Mouse (Mus musculus) myocyte (in vitro differentiated cells): Measurements from ENCODE around the gene Armc9. TPM values are rescaled to one million over a fixed set of nuclear protein-coding genes. Genes with fewer than 3 reads are reported as not detected.

Experiments
- H3K27me3 ChIP-seq: one replicate; pipeline ENCODE4 v1.6.1; 2011; ENCODE audit not compliant: control insufficient read depth, insufficient read depth, insufficient read length
- H3K36me3 ChIP-seq: one replicate; pipeline ENCODE4 v1.6.1; 2011; ENCODE audit not compliant: control insufficient read depth, insufficient read depth
- H3K4me2 ChIP-seq: one replicate; pipeline ENCODE4 v1.6.1; 2011; ENCODE audit warnings: low read depth, control low read depth
- H3K4me3 ChIP-seq: one replicate; pipeline ENCODE4 v1.5.1; 2011; ENCODE audit warnings: mild to moderate bottlenecking, control low read depth, moderate library complexity
- H3K79me2 ChIP-seq: one replicate; pipeline ENCODE4 v1.6.1; 2011; ENCODE audit not compliant: control insufficient read depth, insufficient read depth
- H3ac ChIP-seq: one replicate; pipeline ENCODE4 v1.6.1; 2011; ENCODE audit not compliant: control insufficient read depth, insufficient read length
- CEBPB ChIP-seq: IDR thresholded peaks from 2 replicates; pipeline ENCODE4 v1.6.1; 2011; ENCODE audit warnings: mild to moderate bottlenecking, moderate library complexity; ENCODE audit not compliant: poor library complexity, insufficient read depth, severe bottlenecking
- E2F4 ChIP-seq: IDR thresholded peaks from one replicate; pipeline ENCODE4 v1.6.1; 2011; ENCODE audit warnings: mild to moderate bottlenecking, control low read depth, moderate library complexity; ENCODE audit not compliant: insufficient read depth
- MAX ChIP-seq: IDR thresholded peaks from one replicate; pipeline ENCODE4 v1.6.1; 2011; ENCODE audit warnings: low read depth, mild to moderate bottlenecking, control low read depth
- MYOD1 ChIP-seq, 3 experiments: IDR thresholded peaks; one replicate each; pipeline ENCODE4 v1.6.1; 2011; ENCODE audit warnings: control low read depth in 2 of 3, low read depth in 2 of 3, mild to moderate bottlenecking in 2 of 3, moderate library complexity in 1 of 3; ENCODE audit not compliant: insufficient read length in 2 of 3, control insufficient read depth in 1 of 3
- MYOG ChIP-seq, 3 experiments: IDR thresholded peaks; one replicate each; pipeline ENCODE4 v1.6.1; 2011; ENCODE audit warnings: control low read depth in 2 of 3, low read depth in 2 of 3, mild to moderate bottlenecking in 2 of 3; ENCODE audit not compliant: insufficient read length in 2 of 3, control insufficient read depth in 1 of 3, insufficient read depth in 1 of 3
- POLR2A ChIP-seq: IDR thresholded peaks from one replicate; pipeline ENCODE4 v1.6.1; 2011; ENCODE audit warnings: low read depth, mild to moderate bottlenecking, control low read depth, moderate library complexity; ENCODE audit not compliant: insufficient read length
- POLR2AphosphoS2 ChIP-seq: IDR thresholded peaks from one replicate; pipeline ENCODE4 v1.6.1; 2011; ENCODE audit warnings: low read depth, control low read depth; ENCODE audit not compliant: insufficient read length
- REST ChIP-seq: IDR thresholded peaks from one replicate; pipeline ENCODE4 v1.6.1; 2011; ENCODE audit warnings: mild to moderate bottlenecking, control low read depth, moderate library complexity; ENCODE audit not compliant: insufficient read depth, insufficient read length
- SRF ChIP-seq: IDR thresholded peaks from one replicate; pipeline ENCODE4 v1.6.1; 2011; ENCODE audit warnings: low read depth; ENCODE audit not compliant: control insufficient read depth, insufficient read length
- TCF12 ChIP-seq: IDR thresholded peaks from one replicate; pipeline ENCODE4 v1.6.1; 2011; ENCODE audit warnings: mild to moderate bottlenecking, control low read depth; ENCODE audit not compliant: poor library complexity, insufficient read depth, severe bottlenecking
- TCF3 ChIP-seq: IDR thresholded peaks from one replicate; pipeline ENCODE4 v1.6.1; 2011; ENCODE audit warnings: low read depth, control low read depth; ENCODE audit not compliant: insufficient read length
- USF1 ChIP-seq: IDR thresholded peaks from one replicate; pipeline ENCODE4 v1.6.1; 2011; ENCODE audit warnings: low read depth, mild to moderate bottlenecking, control low read depth, moderate library complexity
- polyA plus RNA-seq: library from polyadenylated mRNA; unstranded; fragments of >200 nt; fragmentation: generic; extraction: Trizol; gene quantifications from one replicate; pipeline ENCODE4 v1.2.1, GENCODE M21; 2012; ENCODE audit warnings: missing spikeins

Armc9 gene
- polyA plus RNA-seq, 1 experiment, result 6.4 TPM

- TF ChIP-seq TCF12 (no peak), MAX (no peak), E2F4 (no peak), POLR2A (no peak), REST (no peak), MYOG (IDR thresholded peaks at IDR 0.05; ENCODE audit: control insufficient read depth in 1 of 3, insufficient read depth in 1 of 3, insufficient read length in 2 of 3, low read depth in 2 of 3) (no peak), MYOD1 (IDR thresholded peaks at IDR 0.05; ENCODE audit: control insufficient read depth in 1 of 3, insufficient read length in 2 of 3, low read depth in 2 of 3) (no peak), SRF (no peak)
- no peak overlapping the region for H3K4me3 ChIP-seq
Observed at GRCm38 (mm10) chr1:86182004-86182709, 27.6 kb downstream of the Armc9 start.

GRCm38 (mm10) chr1:86183577-86184263 lies 29.1 kb downstream of the Armc9 start:
- no peak for TF ChIP-seq USF1
- TF ChIP-seq POLR2A, result no peak
- TF ChIP-seq TCF12, result no peak
- no peak for TF ChIP-seq MAX
- no peak for TF ChIP-seq CEBPB
- TF ChIP-seq E2F4, result no peak
- no peak for TF ChIP-seq MYOD1 (IDR thresholded peaks at IDR 0.05; ENCODE audit: control insufficient read depth in 1 of 3, insufficient read length in 2 of 3, low read depth in 2 of 3)
- no peak for TF ChIP-seq REST
- no peak for TF ChIP-seq MYOG (IDR thresholded peaks at IDR 0.05; ENCODE audit: control insufficient read depth in 1 of 3, insufficient read depth in 1 of 3, insufficient read length in 2 of 3, low read depth in 2 of 3)
- no peak for TF ChIP-seq TCF3
- TF ChIP-seq SRF, result no peak
- no peak for TF ChIP-seq POLR2AphosphoS2
- Histone ChIP-seq H3K4me3 (no peak overlapping the region), H3K4me2 (no peak overlapping the region), H3K36me3 (no peaks in the 10 kb centered on the region), H3K79me2 (no peaks in the 10 kb centered on the region), H3ac (no peak overlapping the region), H3K27me3 (no peaks in the 10 kb centered on the region)

More at GRCm38 (mm10) chr1:86182004-86182709, 27.6 kb downstream of the Armc9 start:
- Histone ChIP-seq H3K79me2 (no peaks in the 10 kb centered on the region), H3ac (no peak overlapping the region), H3K4me2 (no peak overlapping the region), H3K36me3 (peaks cover 1% of the 10 kb centered on the region), H3K27me3 (no peaks in the 10 kb centered on the region)

- TF ChIP-seq TCF12 (no peak), SRF (no peak), E2F4 (no peak), CEBPB (no peak), REST (no peak), POLR2AphosphoS2 (no peak), MYOG (IDR thresholded peaks at IDR 0.05; ENCODE audit: control insufficient read depth in 1 of 3, insufficient read depth in 1 of 3, insufficient read length in 2 of 3, low read depth in 2 of 3) (no peak), USF1 (no peak), TCF3 (no peak), MYOD1 (IDR thresholded peaks at IDR 0.05; ENCODE audit: control insufficient read depth in 1 of 3, insufficient read length in 2 of 3, low read depth in 2 of 3) (no peak), POLR2A (no peak), MAX (no peak)
- Histone ChIP-seq H3K36me3 (no peaks in the 10 kb centered on the region), H3K27me3 (no peaks in the 10 kb centered on the region), H3K79me2 (no peaks in the 10 kb centered on the region), H3K4me2 (no peak overlapping the region), H3ac (no peak overlapping the region), H3K4me3 (no peak overlapping the region)
Observed at GRCm38 (mm10) chr1:86186762-86187161, 32.2 kb downstream of the Armc9 start.

- Histone ChIP-seq H3K79me2 (no peaks in the 10 kb centered on the region), H3K4me2 (no peak overlapping the region), H3ac (no peak overlapping the region), H3K4me3 (no peak overlapping the region), H3K36me3 (no peaks in the 10 kb centered on the region), H3K27me3 (no peaks in the 10 kb centered on the region)
- no peak for TF ChIP-seq POLR2A
- no peak for TF ChIP-seq TCF3
- no peak for TF ChIP-seq MYOD1 (IDR thresholded peaks at IDR 0.05; ENCODE audit: control insufficient read depth in 1 of 3, insufficient read length in 2 of 3, low read depth in 2 of 3)
- no peak for TF ChIP-seq MAX
- TF ChIP-seq CEBPB, result no peak
- no peak for TF ChIP-seq MYOG (IDR thresholded peaks at IDR 0.05; ENCODE audit: control insufficient read depth in 1 of 3, insufficient read depth in 1 of 3, insufficient read length in 2 of 3, low read depth in 2 of 3)
- no peak for TF ChIP-seq REST
- no peak for TF ChIP-seq E2F4
- TF ChIP-seq USF1, result no peak
- TF ChIP-seq POLR2AphosphoS2, result no peak
- TF ChIP-seq SRF, result no peak
- TF ChIP-seq TCF12, result no peak
Observed at GRCm38 (mm10) chr1:86187856-86188255, 33.3 kb downstream of the Armc9 start.
